Mouse (Mus musculus) midbrain, embryonic 12.5 days (tissue): Measurements from ENCODE around the gene AI464131. TPM values are rescaled to one million over a fixed set of nuclear protein-coding genes. Genes with fewer than 3 reads are reported as not detected.
"Not testable (repeated sequence)": the region's sequence is repeated elsewhere in the genome, so short reads cannot be mapped to it uniquely, and the experiment has no call there.

Source experiments
- ATAC-seq: fragments of 200-750 bp; cut with Nextera tagmentation; 2 replicates; pipeline ENCODE4 v1.8.0; 2017; ENCODE audit warnings: low read depth, moderate TSS enrichment, moderate library complexity; ENCODE audit not compliant: low FRiP score
- H3K27ac ChIP-seq: fragments of 300-500 bp; sonication (generic); replicated peaks from 2 replicates; pipeline ENCODE4 v1.5.1; 2016; ENCODE audit warnings: mild to moderate bottlenecking
- H3K27me3 ChIP-seq: fragments of 300-500 bp; sonication (generic); 2 replicates; pipeline ENCODE4 v1.6.1; 2016; ENCODE audit warnings: mild to moderate bottlenecking
- H3K36me3 ChIP-seq: fragments of 300-500 bp; sonication (generic); 2 replicates; pipeline ENCODE4 v1.6.1; 2016
- H3K4me1 ChIP-seq: fragments of 300-500 bp; sonication (generic); 2 replicates; pipeline ENCODE4 v1.6.1; 2016
- H3K4me2 ChIP-seq: fragments of 300-500 bp; sonication (generic); replicated peaks from 2 replicates; pipeline ENCODE4 v1.6.1; 2016; ENCODE audit warnings: mild to moderate bottlenecking, moderate library complexity
- H3K4me3 ChIP-seq: fragments of 300-500 bp; sonication (generic); 2 replicates; pipeline ENCODE4 v1.5.1; 2016; ENCODE audit warnings: mild to moderate bottlenecking
- H3K9ac ChIP-seq: fragments of 300-500 bp; sonication (generic); replicated peaks from 2 replicates; pipeline ENCODE4 v1.6.1; 2016; ENCODE audit warnings: mild to moderate bottlenecking, moderate library complexity
- H3K9me3 ChIP-seq: fragments of 300-500 bp; sonication (generic); 2 replicates; pipeline ENCODE4 v1.6.1; 2016; ENCODE audit warnings: mild to moderate bottlenecking
- WGBS: fragments of 180-500 bp; shearing (Covaris S2); methylation state at CpG from one replicate; pipeline ENCODE4 v1.1.7; 2016; 5-methylcytosine and 5-hydroxymethylcytosine counted together
- polyA plus RNA-seq: library from polyadenylated mRNA; unstranded; fragments of >200 nt; fragmentation: Nextera tagmentation; extraction: Ambion mirVana; gene quantifications from 2 replicates; pipeline ENCODE4 v1.2.1, GENCODE M21; 2016

AI464131 gene
- polyA plus RNA-seq, 1 experiment from 2014 or later, result 8.7 TPM

DNA sequence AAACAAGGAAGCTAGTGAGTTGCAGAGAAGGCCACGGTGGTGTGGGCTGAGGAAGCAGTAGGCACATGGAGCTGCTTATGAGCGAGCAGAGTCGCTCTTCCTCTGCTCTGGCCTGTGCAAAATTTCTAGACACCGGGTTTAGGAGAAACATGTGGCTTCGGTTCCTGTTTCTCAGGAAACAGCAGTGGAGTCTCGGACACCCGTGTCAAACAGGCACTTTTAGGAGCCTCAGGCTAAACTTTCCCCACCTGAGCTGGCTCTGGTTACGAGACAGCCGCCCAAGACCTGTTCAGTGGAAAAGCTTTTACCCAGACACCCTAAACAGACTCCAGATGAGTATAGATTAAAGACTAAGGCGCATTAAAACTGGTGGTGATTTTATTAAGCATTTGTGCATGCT, 33.7 kb downstream of the AI464131 start:
- Histone ChIP-seq H3K4me3 (no peak overlapping the region), H3K36me3 (0 out of 2 replicates have a peak, but pooled peaks cover 6% of the 10 kb centered on the region), H3K4me1 (peaks cover 35% of the 10 kb centered on the region), H3K27ac (no peak overlapping the region), H3K27me3 (no peaks in the 10 kb centered on the region), H3K4me2 (no peak overlapping the region), H3K9ac (0 out of 2 replicates have a peak overlapping the region, but pooled peaks have one; percentile 3), H3K9me3 (no peaks in the 10 kb centered on the region)
- ATAC-seq, result no peak
- 87% methylated on average over 10 of the region's 10 CpGs for WGBS

DNA sequence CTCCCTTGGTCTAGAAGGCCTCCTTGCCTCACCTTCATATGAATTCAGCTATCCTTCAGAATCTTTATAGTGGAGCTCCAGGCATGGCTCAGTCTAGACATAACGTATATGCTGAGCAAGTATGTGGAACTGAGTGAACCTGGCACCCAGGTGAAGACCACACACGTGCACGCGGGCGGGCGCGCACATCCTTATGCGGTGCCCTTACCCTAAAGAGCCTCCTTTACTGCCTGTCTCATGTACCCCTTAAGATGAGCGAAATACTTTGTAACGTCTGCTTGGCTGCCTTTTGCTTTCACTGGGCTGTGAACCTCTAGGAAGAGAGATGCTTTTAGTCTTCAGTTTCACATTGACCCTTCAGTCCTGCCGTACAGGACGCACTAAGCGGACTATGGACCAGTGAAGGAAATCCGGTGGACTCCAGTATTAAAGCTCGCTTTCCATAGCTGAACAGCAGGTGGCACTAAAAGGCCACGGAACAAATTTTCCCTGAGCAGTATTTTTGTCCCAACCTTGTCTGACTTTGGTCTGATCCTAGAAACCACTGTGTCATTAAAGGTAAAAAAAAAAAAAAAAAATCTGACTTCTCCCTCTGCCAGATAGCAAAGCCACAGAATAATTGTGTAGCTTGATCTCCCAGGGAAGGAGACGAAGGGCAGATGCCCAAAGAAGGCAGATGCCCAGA, 34.3 kb downstream of the AI464131 start:
- Histone ChIP-seq H3K9ac (no peak overlapping the region), H3K4me2 (no peak overlapping the region), H3K27me3 (no peaks in the 10 kb centered on the region), H3K9me3 (no peaks in the 10 kb centered on the region), H3K4me1 (peaks cover 42% of the 10 kb centered on the region), H3K36me3 (0 out of 2 replicates have a peak, but pooled peaks cover under 1% of the 10 kb centered on the region), H3K4me3 (no peak overlapping the region), H3K27ac (no peak overlapping the region)
- WGBS, result 62% methylated on average over 17 of the region's 17 CpGs
- ATAC-seq, result no peak

DNA sequence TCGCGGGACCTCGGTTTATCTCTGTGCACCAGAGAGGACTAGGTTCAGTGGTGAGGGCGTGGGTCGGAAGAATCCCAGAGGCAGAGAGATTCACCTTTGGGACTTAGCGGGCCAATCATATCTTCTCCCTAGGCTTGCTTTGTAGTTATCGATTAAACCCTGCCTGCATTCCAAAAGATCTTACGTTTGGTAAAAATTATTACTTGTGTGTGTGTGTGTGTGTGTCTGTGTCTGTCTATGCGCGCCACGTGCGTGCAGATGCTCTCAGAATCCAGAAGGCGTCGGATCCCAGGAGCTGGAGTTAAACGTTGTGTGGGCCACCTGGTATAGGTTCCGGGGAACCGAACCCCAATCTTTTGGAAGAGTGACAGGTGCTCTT, 37.6 kb downstream of the AI464131 start:
- Histone ChIP-seq H3K9ac (peak overlapping the region; percentile 74), H3K4me1 (peaks cover 33% of the 10 kb centered on the region), H3K4me3 (peak overlapping the region; percentile 65), H3K36me3 (0 out of 2 replicates have a peak, but pooled peaks cover 6% of the 10 kb centered on the region), H3K27ac (peak overlapping the region; percentile 46; the same call in 1 of the 2 replicates), H3K27me3 (no peaks in the 10 kb centered on the region), H3K4me2 (peak overlapping the region; percentile 73), H3K9me3 (no peaks in the 10 kb centered on the region)
- no peak; the same call in 1 of the 2 replicates for ATAC-seq
- WGBS, result 5% methylated on average over 17 of the region's 17 CpGs

DNA sequence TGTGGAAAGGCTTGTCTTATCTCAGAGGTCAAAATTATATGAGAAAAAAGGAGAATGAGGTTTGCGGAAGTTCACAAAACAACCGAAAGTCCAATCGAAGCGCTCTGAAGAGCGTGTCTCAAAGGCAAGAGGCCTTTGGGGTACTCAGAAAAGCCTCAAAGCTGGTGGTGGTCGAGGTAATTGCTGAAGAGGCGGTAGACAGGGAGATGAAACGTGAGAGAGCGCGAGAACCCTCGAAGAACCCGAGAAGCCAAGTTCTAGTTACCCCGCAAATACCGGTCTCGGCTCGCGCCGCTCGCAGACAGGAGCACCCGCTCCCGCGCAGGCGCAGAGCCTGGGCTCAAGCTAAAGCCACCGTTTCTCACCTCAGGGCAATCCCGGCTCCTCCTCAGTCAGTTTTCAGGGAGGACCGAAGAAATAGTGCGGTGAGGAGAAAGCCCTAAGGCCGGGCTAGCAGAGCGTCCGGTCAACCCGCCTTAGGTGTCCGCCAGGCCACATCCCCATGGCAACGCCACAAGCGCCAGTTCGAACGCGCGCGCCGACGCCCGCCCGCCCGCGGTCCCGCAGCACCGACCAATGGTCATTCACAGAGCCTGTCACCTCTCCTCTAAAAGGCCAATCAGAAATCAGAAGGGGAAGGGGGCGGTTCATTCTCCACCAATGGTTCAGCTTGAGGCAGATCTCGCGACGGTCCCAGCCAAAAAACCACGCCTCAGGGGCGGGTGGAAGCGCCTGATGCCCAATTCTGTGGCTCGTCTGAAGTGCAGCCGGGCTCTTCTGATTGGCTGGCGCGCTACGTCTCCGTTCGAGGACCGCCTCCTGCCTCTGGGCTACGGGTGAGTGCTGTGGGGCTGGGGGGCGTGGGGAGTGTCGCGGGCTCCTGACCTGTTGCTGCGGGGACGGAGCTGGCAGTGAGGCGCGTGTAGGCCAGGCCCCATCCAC, 38.3 kb downstream of the AI464131 start, which contains the start of the genes Kif24 and Nudt2:
Kif24 (minus strand) TSS at position 543 of the 942 bp plus-strand sequence.
Nudt2 (plus strand) TSS at position 807 of the 942 bp plus-strand sequence.
- 0 out of 2 replicates have a peak, but pooled peaks cover 6% of the 10 kb centered on the region for H3K36me3 ChIP-seq
- peak; percentile 98 for ATAC-seq
- peak within 1 kb of the TSS; percentile 77 for H3K9ac ChIP-seq
- peak within 1 kb of the TSS; percentile 68 for H3K27ac ChIP-seq
- WGBS, result under 1% methylated on average over 70 of the region's 70 CpGs
- peak within 1 kb of the TSS; percentile 65 for H3K4me3 ChIP-seq
- H3K27me3 ChIP-seq, result no peaks in the 10 kb centered on the region
- H3K4me1 ChIP-seq, result peaks cover 27% of the 10 kb centered on the region
- H3K9me3 ChIP-seq, result no peaks in the 10 kb centered on the region
- H3K4me2 ChIP-seq, result peak within 1 kb of the TSS; percentile 73

DNA sequence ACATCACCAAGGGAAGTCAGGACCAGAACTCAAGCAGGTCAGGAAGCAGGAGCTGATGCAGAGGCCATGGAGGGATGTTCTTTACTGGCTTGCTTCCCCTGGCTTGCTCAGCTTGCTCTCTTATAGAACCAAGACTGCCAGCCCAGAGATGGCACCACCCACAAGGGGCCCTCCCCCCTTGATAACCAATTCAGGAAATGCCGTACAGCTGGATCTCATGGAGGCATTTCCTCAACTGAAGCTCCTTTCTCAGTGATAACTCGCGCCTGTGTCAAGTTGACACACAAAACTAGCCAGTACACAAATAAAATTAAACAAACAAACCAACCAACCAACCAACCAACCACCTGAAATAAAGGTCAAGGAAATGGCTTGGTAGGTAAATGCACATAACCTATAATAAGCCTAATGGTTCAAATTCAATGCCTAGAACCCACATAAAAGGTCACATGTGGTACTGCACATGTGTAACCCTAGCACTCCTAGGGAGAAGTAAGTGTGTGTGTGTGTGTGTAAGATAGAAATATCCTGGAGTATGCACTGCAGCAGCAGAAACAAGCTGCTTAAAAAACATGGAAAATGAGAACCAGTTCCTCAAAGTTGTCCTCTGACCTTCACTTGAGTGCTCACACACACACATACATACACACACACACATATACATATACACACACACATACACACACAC, 39.7 kb downstream of the AI464131 start:
- 75% methylated on average over 3 of the region's 3 CpGs for WGBS
- not testable (repeated sequence) for ATAC-seq, H3K27me3 ChIP-seq, H3K36me3 ChIP-seq, H3K27ac ChIP-seq, H3K9me3 ChIP-seq
- peak overlapping the region; percentile 65 for H3K4me3 ChIP-seq
- peaks cover 22% of the 10 kb centered on the region for H3K4me1 ChIP-seq
- peak overlapping the region; percentile 73 for H3K4me2 ChIP-seq
- peak overlapping the region; percentile 77; the same call in 1 of the 2 replicates for H3K9ac ChIP-seq

DNA sequence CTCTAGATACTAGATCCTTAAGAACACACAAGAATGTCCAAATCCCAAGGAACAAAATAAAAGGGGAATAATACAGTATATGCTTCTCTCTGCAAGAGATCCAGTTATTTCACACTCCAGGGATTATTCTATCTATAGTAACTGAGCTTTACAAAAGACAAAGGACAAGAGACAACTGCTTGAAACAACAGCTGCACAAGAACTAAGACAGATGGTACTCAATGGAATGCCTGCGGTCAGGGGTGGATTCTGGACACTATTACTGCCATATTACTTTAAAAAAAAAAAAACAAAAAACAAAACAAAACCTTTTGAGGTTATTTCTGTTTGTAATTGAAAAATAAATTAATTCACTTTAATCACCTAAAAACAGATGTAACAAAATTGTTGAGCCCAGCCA, 42.2 kb downstream of the AI464131 start:
- no peak for ATAC-seq
- 93% methylated on average over 1 of the region's 1 CpGs for WGBS
- Histone ChIP-seq H3K27ac (no peak overlapping the region), H3K9me3 (no peaks in the 10 kb centered on the region), H3K27me3 (no peaks in the 10 kb centered on the region), H3K4me1 (peaks cover 19% of the 10 kb centered on the region), H3K9ac (no peak overlapping the region), H3K4me3 (no peak overlapping the region), H3K4me2 (no peak overlapping the region), H3K36me3 (0 out of 2 replicates have a peak, but pooled peaks cover 6% of the 10 kb centered on the region)

DNA sequence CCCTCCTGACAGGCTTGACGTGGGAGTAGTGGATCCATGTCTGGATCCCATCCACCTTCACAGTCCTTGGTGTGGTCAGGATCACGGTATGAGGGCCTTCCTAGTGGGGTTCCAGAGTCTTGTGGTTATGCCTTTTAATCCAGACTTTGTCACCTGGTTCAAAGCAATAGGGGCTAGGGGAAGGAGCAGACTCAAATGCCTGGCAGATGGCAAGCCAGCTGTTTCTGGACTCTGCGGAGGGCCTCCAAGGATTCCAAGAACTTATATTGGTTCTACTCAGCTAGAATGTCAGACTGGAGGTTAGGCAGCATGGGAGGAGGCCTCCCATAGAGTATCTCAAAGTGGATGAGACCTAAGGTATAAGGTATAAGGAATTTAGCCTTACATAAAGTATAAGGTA, 55.3 kb downstream of the AI464131 start:
- no peaks in the 10 kb centered on the region for H3K9me3 ChIP-seq
- no peak overlapping the region for H3K27ac ChIP-seq
- no peaks in the 10 kb centered on the region for H3K27me3 ChIP-seq
- peaks cover 17% of the 10 kb centered on the region for H3K36me3 ChIP-seq
- H3K4me2 ChIP-seq, result no peak overlapping the region
- no peak overlapping the region for H3K4me3 ChIP-seq
- H3K9ac ChIP-seq, result no peak overlapping the region
- no peaks in the 10 kb centered on the region for H3K4me1 ChIP-seq
- WGBS, result 100% methylated on average over 3 of the region's 3 CpGs
- no peak for ATAC-seq

Other genes starting within 250 kb of the AI464131 start
- gene Ubap2, start 227.9 kb downstream of the AI464131 start, polyA plus RNA-seq, result 74.8 and 75.5 TPM in 2 replicates
- gene Dcaf12, start 188.2 kb downstream of the AI464131 start, polyA plus RNA-seq, result 73.1 and 74.9 TPM in 2 replicates
- 80.3 and 81.2 TPM in 2 replicates for gene Ubap1, start 154.1 kb downstream of the AI464131 start, polyA plus RNA-seq
- 11.9 and 12.6 TPM in 2 replicates for gene Kif24, start 38.2 kb downstream of the AI464131 start, polyA plus RNA-seq
- gene Nudt2, start 37.9 kb downstream of the AI464131 start, polyA plus RNA-seq, result 56.9 and 63.5 TPM in 2 replicates
- gene 1110017D15Rik, start 14.3 kb upstream of the AI464131 start, polyA plus RNA-seq, result 5.0 and 5.5 TPM in 2 replicates
- gene Fam219a, start 66.5 kb upstream of the AI464131 start, polyA plus RNA-seq, result 11.4 and 11.9 TPM in 2 replicates
- gene Dnaic1, start 66.7 kb upstream of the AI464131 start, polyA plus RNA-seq, result 2.3 and 2.5 TPM in 2 replicates
- gene Enho, start 137.2 kb upstream of the AI464131 start, polyA plus RNA-seq, result 59.3 and 65.4 TPM in 2 replicates
- gene Cntfr, start 194.0 kb upstream of the AI464131 start, polyA plus RNA-seq, result 35.0 and 43.5 TPM in 2 replicates
- gene Il11ra1, start 196.9 kb upstream of the AI464131 start, polyA plus RNA-seq, result 63.1 and 76.5 TPM in 2 replicates
- 68.7 and 69.3 TPM in 2 replicates for gene Rpp25l, start 210.5 kb upstream of the AI464131 start, polyA plus RNA-seq
- 184 and 185 TPM in 2 replicates for gene Dctn3, start 220.1 kb upstream of the AI464131 start, polyA plus RNA-seq
- 0.26 and 0.54 TPM in 2 replicates for gene Arid3c, start 228.1 kb upstream of the AI464131 start, polyA plus RNA-seq